Mouse (Mus musculus) T-helper 2 cell (primary cell): Measurements from ENCODE around the gene Slco2a1.

Source experiments
- in situ Hi-C: fragments of 300-600 bp; cut with MboI, MseI; formaldehyde crosslinking; loops from one replicate; pipeline ENCODE4 v1.15.1; 2025; ENCODE audit warnings: high pct_unique_total_duplicates

The Slco2a1 gene

GRCm38 (mm10) chr9:103082246-103082975 is 93.9 kb downstream of the Slco2a1 start:
- in situ Hi-C loops, result no loop called here

- in situ Hi-C loops, result no loop called here
Observed at GRCm38 (mm10) chr9:103083405-103083804, 94.9 kb downstream of the Slco2a1 start.

GRCm38 (mm10) chr9:103086736-103087135 is 98.2 kb downstream of the Slco2a1 start:
- in situ Hi-C loops, result loop anchor here (5.0 kb wide), 1 partner anchor 61 kb away; no protein-coding TSS in a partner anchor

DNA sequence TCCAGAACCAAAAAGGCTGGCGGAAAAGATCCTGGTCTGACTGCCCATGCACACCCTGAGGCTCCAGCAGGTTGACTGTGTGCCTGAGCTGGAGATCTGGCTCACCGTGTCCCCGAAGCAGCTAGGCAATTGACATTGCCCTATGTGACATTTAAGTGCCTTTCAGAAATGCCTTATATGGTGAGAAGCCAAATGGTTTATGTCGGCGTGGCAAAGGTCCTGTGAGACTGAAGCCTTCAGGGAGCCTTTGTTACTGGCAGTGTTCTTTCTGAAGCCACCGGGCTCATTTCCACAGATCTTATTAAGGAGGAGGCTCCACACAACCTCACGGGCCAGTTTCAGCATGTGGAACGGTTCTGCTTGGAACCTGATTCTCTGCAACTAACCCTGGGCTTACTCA is 98.8 kb downstream of the Slco2a1 start:
- in situ Hi-C loops, result loop anchor here (5.0 kb wide), 1 partner anchor 60 kb away; no protein-coding TSS in a partner anchor

DNA sequence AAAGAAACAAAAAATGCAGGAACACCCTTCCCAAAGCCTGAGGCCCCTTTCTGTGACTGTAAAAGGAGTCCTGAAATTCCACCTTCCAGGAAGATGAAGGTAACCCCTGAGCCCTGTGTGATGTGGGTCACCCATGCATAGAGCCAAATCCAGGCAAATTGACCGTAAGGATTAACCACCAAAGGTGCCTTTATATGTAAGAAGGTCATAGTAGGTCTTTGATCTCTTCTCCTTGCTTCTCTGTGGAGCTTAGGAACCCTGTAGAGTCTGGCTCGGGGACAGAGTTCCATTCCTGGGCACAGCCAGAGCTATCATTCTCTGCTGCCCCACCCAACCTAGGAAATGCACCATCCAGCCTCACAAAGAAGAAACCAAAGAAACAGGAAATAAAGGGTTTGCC is 100.1 kb downstream of the Slco2a1 start:
- in situ Hi-C loops, result loop anchor here (5.0 kb wide), 1 partner anchor 59 kb away; no protein-coding TSS in a partner anchor

GRCm38 (mm10) chr9:103090116-103090875 is 101.8 kb downstream of the Slco2a1 start:
- in situ Hi-C loops, result loop anchor here (5.0 kb wide), 1 partner anchor 202 kb away; no protein-coding TSS in a partner anchor

GRCm38 (mm10) chr9:103091039-103091883 is 102.7 kb downstream of the Slco2a1 start:
- in situ Hi-C loops, result loop anchor here (5.0 kb wide), 1 partner anchor 201 kb away; no protein-coding TSS in a partner anchor

- in situ Hi-C loops, result loop anchor here (5.0 kb wide), 1 partner anchor 200 kb away; no protein-coding TSS in a partner anchor
Observed at GRCm38 (mm10) chr9:103092248-103092647, 103.7 kb downstream of the Slco2a1 start.

DNA sequence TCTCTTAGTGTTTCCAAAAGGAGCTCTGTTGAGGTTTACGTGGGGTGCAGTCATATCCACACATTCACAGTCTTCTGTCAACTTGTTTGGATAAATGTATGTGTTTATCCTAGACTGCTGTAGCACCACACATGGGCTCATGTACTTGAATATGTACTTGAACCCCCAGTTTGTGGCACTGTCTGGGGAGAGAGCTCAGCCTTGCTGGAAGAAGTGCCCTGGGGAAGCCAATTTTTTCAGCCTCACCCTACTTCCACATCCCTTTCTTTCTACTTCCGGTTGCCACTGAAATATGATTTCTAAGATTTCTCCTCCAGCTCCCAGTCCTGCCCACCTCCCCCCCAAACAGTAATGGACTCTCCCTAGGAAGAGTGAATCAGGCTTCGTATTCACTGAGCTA is 105.2 kb downstream of the Slco2a1 start:
- in situ Hi-C loops, result loop anchor here (5.0 kb wide), 1 partner anchor 199 kb away; no protein-coding TSS in a partner anchor

- in situ Hi-C loops, result loop anchor here (10.0 kb wide), 1 partner anchor 256 kb away; the partner anchor contains the start of gene Cdv3
Observed at GRCm38 (mm10) chr9:103108341-103108798, 119.9 kb downstream of the Slco2a1 start.

GRCm38 (mm10) chr9:103108943-103109670 is 120.6 kb downstream of the Slco2a1 start:
- in situ Hi-C loops, result loop anchor here (10.0 kb wide), 1 partner anchor 256 kb away; the partner anchor contains the start of gene Cdv3

DNA sequence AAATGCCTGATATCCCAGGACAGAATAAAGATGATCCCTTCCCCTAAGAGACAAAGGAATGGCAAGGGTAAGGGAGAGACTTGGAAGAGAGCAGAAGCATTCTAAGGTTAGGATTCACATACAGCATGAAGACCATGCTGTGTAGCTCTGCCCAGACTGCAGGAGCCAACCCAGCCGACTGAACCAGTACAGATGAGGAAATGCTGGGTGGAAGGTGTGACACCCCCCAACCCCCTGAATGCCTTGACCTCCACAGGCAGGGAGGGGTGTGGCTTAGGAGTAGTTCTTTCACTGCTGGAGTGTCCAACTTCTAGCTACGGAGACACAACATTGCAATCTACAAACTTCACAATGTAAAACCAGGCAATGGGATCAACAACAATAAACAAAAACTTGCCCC is 121.4 kb downstream of the Slco2a1 start:
- in situ Hi-C loops, result loop anchor here (5.0 to 10.0 kb wide), 2 partner anchors 92 to 255 kb away; partner anchors contain the start of genes Cdv3 and Srprb

- in situ Hi-C loops, result loop anchor here (5.0 kb wide), 1 partner anchor 91 kb away; the partner anchor contains the start of gene Srprb
Observed at GRCm38 (mm10) chr9:103110727-103111501, 122.4 kb downstream of the Slco2a1 start.

- in situ Hi-C loops, result loop anchor here (5.0 kb wide), 1 partner anchor 90 kb away; the partner anchor contains the start of gene Srprb
Observed at GRCm38 (mm10) chr9:103111621-103112470, 123.3 kb downstream of the Slco2a1 start, which contains the start of gene Rab6b. Rab6b (plus strand) TSS chr9:103111787.

GRCm38 (mm10) chr9:103112471-103113271 is 124.2 kb downstream of the Slco2a1 start:
- in situ Hi-C loops, result loop anchor here (5.0 kb wide), 1 partner anchor 90 kb away; the partner anchor contains the start of gene Srprb

DNA sequence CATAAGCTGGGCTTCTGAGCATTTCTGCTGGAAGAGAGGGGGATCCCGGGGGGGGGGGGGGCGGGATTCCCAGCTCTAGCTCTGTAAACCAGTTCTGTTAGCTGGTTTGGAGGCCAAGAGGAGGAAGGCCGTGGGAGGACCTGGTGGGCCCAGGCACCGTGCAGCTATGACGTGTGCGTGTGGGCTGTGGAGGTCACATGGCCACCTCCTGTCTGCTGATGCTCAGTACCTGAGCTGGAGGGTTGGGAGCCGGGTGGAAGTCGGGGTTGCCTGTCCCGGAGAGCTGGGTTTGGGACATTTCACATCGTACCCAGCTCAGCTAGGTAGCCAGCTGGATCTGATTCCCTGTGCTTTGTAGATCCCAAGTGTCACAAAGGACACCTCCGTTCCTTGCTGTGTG is 124.8 kb downstream of the Slco2a1 start:
- in situ Hi-C loops, result loop anchor here (5.0 kb wide), 1 partner anchor 89 kb away; the partner anchor contains the start of gene Srprb

DNA sequence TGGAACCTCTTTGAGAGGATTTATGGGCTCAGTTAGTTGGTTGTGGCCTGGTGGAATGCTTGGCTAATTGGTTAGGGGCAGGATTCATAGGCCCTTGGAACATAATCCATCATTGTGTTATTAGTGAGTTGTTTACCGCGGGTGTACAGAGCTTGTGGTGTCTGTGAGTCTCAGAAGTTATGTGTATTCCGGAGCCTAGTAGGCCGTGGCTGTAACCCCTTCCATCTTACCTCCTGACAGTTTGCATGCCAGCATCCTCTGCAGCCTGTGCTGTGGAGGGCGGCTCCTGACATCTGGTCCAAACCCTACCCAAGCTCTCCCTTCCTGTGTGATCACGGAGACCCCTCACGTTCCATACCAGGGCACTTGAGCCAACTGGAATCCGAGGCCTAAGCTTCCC is 125.8 kb downstream of the Slco2a1 start:
- in situ Hi-C loops, result loop anchor here (5.0 kb wide), 1 partner anchor 88 kb away; the partner anchor contains the start of gene Srprb
